Mouse (Mus musculus) liver, embryonic 14.5 days (tissue): ENCODE measurements around the gene Calr4.

Experiments
- CTCF ChIP-seq: IDR thresholded peaks from 2 replicates; pipeline ENCODE4 v1.5.1; 2016; ENCODE audit warnings: antibody characterized with exemption, low read depth, control low read depth
- EP300 ChIP-seq: IDR thresholded peaks from 2 replicates; pipeline ENCODE4 v1.6.1; 2016; ENCODE audit warnings: antibody characterized with exemption, low read depth

DNA sequence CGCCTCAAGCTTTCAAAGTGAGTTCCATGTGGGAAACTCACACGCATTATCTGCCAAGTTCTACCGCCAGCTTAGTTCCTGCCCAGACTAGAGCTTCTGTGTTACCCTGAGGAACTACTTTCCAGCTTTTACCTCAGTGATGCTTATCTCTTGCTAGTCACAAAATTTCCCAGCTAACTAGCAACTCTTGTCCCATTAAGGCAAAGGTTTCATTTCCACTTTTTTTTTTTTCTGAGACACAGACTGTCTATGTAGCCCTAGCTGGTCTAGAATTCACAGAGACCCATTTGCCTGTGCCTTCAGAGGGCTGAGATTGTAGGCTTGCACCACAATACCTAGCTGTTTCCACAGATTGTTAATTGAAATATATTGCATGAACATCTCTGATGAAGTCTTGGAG lies 33.2 kb downstream of the Calr4 start:
- TF ChIP-seq CTCF (no peak), EP300 (no peak)
